Mouse (Mus musculus): ENCODE results near the gene Pate4.

DNA sequence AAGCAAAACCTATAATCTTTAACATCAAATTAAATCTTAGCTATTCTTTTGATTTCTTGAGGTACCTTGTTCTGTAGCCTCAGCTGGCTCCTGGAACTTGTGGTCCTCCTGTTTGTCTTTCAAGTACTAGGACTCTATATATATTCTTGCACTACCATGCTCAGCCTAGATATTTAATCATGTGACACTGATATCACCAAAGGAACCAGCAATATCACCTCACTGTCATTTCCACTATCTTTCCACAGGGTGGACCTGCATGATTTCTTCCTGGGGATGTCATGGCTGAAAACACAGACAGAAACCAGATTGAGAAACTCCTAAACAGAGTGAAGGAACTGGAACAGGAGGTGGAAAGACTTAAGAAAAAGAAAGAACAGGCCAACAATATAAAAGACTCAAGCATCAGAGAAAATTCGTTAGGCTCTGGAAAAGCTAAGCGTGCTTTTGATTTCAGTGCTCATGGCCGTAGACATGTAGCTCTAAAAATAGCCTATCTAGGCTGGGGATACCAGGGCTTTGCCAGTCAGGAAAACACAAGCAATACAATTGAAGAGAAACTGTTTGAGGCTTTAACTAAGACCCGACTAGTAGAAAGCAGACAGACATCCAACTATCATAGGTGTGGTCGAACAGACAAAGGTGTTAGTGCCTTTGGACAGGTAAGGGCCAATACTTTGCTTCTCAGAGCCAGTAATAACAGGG lies 47.1 kb downstream of the Pate4 start:
- TF ChIP-seq NANOG (IDR thresholded peaks at IDR 0.05; ENCODE audit: borderline replicate concordance, low read length), result no peak
- TF ChIP-seq CTCF (conservative IDR thresholded peaks at IDR 0.05; ENCODE audit: low read length), result no peak

Measured in E14TG2a.4 (cell line).